Mouse (Mus musculus): Measurements from ENCODE around the gene Cers4. TPM values are rescaled to one million over a fixed set of nuclear protein-coding genes. Genes with fewer than 3 reads are reported as not detected.

Gene Cers4
- polyA plus RNA-seq, 1 experiment from 2014 or later: 33.4 TPM

GRCm38 (mm10) chr8:4507527-4507926 lies 14.7 kb downstream of the Cers4 start:
- WGBS: 87% methylated on average over 5 of the region's 5 CpGs
- no peak overlapping the region for H3K9ac ChIP-seq
- H3K4me2 ChIP-seq: no peak overlapping the region
- no peaks in the 10 kb centered on the region for H3K9me3 ChIP-seq
- no peaks in the 10 kb centered on the region for H3K27me3 ChIP-seq
- no peaks in the 10 kb centered on the region for H3K36me3 ChIP-seq
- H3K4me3 ChIP-seq: no peak overlapping the region
- no peak overlapping the region for H3K27ac ChIP-seq (replicated peaks)
- no peak for ATAC-seq (ENCODE audit: low read depth)
- peaks cover 8% of the 10 kb centered on the region for H3K4me1 ChIP-seq (replicated peaks)

DNA sequence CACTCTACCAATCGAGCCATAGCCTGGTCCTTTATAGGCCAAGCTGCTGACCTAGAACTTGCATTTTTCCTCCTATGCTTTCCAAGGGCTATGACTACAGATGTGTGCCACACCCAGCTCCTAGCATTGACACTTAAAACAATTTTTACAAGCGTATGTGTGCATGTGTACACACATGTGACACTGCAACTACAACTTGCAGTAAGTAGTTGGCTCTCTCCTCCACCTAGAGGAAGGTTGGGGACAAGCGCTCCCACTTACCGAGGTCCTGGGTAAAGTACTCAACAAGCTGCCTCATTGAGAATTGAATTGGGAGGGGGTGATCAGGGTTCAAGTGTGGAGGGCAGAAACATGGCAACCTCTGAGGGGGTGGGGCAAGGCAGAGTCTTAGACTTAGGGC lies 18.0 kb downstream of the Cers4 start:
- Histone ChIP-seq H3K4me1 (replicated peaks) (peaks cover 8% of the 10 kb centered on the region), H3K9ac (no peak overlapping the region), H3K27ac (replicated peaks) (no peak overlapping the region), H3K27me3 (no peaks in the 10 kb centered on the region), H3K4me2 (no peak overlapping the region), H3K9me3 (no peaks in the 10 kb centered on the region), H3K36me3 (no peaks in the 10 kb centered on the region), H3K4me3 (no peak overlapping the region)
- no peak for ATAC-seq (ENCODE audit: low read depth)
- 90% methylated on average over 4 of the region's 4 CpGs for WGBS

DNA sequence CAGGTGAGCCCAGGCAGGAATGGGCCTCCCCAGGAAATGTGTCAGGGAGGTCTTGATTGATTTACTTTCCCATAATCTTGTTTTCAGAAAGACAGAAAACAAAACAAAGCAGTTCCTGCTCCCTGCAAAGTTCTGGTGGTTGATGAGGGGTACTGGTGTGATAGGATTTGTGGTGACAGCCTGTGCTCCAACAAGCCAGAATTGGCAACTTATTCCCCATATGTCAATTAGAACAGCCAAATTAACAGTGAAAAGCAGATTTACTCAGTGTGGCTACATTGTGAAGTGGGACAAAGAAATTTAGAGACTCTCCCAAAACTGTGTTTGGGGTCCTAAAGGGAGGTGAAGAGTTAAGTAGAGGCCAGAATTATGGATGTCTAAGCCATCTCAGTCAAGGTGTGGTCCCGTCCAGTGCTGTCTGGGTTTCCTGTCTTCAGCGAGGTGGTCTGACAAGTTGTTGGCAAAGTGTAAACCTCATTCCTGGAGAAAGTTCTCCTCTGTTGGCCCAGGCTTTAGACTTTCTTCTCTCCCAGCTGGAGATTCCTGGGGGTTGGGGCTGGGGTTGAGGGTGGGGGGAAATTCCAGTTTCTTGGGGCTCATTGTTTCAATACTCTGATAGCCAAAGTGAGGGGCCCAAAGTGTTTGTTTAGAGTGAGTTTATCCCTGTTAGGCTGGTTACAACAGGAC lies 18.7 kb downstream of the Cers4 start:
- ATAC-seq (ENCODE audit: low read depth): no peak

DNA sequence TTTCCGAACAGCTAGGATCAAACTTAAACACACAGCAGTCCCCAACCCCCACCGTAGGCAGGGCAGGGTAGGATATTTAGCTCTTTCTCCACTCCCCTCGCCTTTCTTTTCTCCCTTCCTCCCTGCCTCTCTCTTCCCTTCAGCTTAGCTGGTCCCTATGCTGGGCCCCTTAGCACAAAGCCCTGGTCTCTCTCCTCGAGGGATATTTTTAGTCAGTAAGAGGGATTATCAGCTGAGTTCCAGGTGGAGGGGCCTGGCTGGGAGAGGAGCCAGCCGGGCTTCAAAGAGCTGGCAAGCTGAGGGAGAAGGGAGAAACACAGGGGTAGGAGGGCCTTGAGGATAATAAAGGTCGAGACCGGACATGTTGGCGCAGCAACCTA lies 19.3 kb downstream of the Cers4 start:
- Histone ChIP-seq H3K9ac (no peak overlapping the region), H3K4me1 (replicated peaks) (peaks cover 8% of the 10 kb centered on the region), H3K27me3 (no peaks in the 10 kb centered on the region), H3K4me2 (no peak overlapping the region), H3K27ac (replicated peaks) (no peak overlapping the region), H3K9me3 (no peaks in the 10 kb centered on the region), H3K4me3 (no peak overlapping the region), H3K36me3 (peaks cover 6% of the 10 kb centered on the region)
- ATAC-seq (ENCODE audit: low read depth): peak; percentile 30; the same call in 1 of the 2 replicates
- 27% methylated on average over 8 of the region's 8 CpGs for WGBS

More for the DNA sequence above, 18.7 kb downstream of the Cers4 start:
- H3K4me3 ChIP-seq: no peak overlapping the region
- no peak overlapping the region for H3K9ac ChIP-seq
- WGBS: 31% methylated on average over 2 of the region's 2 CpGs
- H3K27me3 ChIP-seq: no peaks in the 10 kb centered on the region
- H3K4me1 ChIP-seq (replicated peaks): peaks cover 8% of the 10 kb centered on the region
- H3K36me3 ChIP-seq: peaks cover under 1% of the 10 kb centered on the region; the same call in 1 of the 2 replicates
- H3K27ac ChIP-seq (replicated peaks): no peak overlapping the region
- H3K9me3 ChIP-seq: no peaks in the 10 kb centered on the region
- no peak overlapping the region for H3K4me2 ChIP-seq

DNA sequence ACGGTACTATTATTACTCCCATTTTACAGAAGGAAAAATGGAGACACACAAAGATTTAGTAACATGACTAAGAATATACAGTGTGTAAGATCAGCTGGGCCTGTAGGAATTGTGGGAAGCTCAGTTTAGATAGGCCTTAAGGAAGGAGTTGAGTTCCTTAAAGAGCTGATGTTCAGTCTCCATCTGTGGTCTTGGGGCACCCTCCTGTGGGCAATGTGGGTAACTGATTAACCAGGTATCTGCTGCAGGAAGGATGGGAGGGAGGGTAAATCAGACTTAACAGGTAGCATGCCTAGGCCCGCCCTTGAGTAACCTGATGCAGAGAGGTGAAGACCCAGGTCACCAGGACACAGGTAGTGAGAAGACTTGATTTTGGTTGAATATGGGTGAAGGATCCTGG lies 23.3 kb downstream of the Cers4 start:
- Histone ChIP-seq H3K27me3 (no peaks in the 10 kb centered on the region), H3K9me3 (no peaks in the 10 kb centered on the region), H3K4me3 (no peak overlapping the region), H3K36me3 (peaks cover 42% of the 10 kb centered on the region), H3K27ac (replicated peaks) (no peak overlapping the region), H3K4me2 (no peak overlapping the region), H3K4me1 (replicated peaks) (peaks cover 8% of the 10 kb centered on the region), H3K9ac (no peak overlapping the region)
- 84% methylated on average over 2 of the region's 2 CpGs for WGBS
- no peak for ATAC-seq (ENCODE audit: low read depth)

DNA sequence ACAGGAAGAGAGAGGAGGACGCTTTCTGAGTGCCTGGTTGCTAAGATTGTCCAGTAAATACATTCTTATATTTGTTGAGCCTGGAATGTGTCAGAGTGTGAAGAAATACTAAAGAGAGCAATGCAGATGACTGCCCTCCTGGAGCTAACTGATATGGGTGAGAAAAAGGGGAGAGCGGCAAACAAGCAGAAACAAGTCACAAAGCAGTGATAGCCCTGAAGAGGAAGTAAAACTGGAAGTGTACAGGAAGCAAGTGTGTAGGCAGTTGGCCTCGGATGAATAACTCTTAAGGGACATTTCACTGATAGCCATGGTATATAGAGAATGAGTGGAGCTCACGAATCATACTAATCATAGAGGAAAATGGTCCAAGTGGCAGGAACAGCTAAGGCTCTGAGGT lies 28.6 kb downstream of the Cers4 start:
- H3K27me3 ChIP-seq: no peaks in the 10 kb centered on the region
- WGBS: 94% methylated on average over 4 of the region's 4 CpGs
- H3K9me3 ChIP-seq: no peaks in the 10 kb centered on the region
- H3K9ac ChIP-seq: no peak overlapping the region
- no peak overlapping the region for H3K27ac ChIP-seq (replicated peaks)
- H3K36me3 ChIP-seq: peaks cover 72% of the 10 kb centered on the region
- no peak overlapping the region for H3K4me3 ChIP-seq
- ATAC-seq (ENCODE audit: low read depth): no peak
- H3K4me1 ChIP-seq (replicated peaks): no peaks in the 10 kb centered on the region
- H3K4me2 ChIP-seq: no peak overlapping the region

GRCm38 (mm10) chr8:4523525-4523924 lies 30.7 kb downstream of the Cers4 start:
- H3K4me1 ChIP-seq (replicated peaks): no peaks in the 10 kb centered on the region
- peaks cover 57% of the 10 kb centered on the region for H3K36me3 ChIP-seq
- no peak overlapping the region for H3K4me2 ChIP-seq
- H3K27me3 ChIP-seq: no peaks in the 10 kb centered on the region
- no peak overlapping the region for H3K27ac ChIP-seq (replicated peaks)
- 94% methylated on average over 10 of the region's 10 CpGs for WGBS
- ATAC-seq (ENCODE audit: low read depth): no peak
- no peak overlapping the region for H3K9ac ChIP-seq
- H3K4me3 ChIP-seq: no peak overlapping the region
- H3K9me3 ChIP-seq: no peaks in the 10 kb centered on the region

Other genes with a start within 250 kb of the Cers4 start
- gene Tgfbr3l, start 244.8 kb upstream of the Cers4 start, polyA plus RNA-seq (2015; fragmentation: Nextera tagmentation; extraction: Ambion mirVana): 3.3 and 7.0 TPM in 2 replicates
- gene Snapc2, start 239.9 kb upstream of the Cers4 start, polyA plus RNA-seq (2015; fragmentation: Nextera tagmentation; extraction: Ambion mirVana): 58.5 and 59.0 TPM in 2 replicates
- gene Ctxn1, start 233.8 kb upstream of the Cers4 start, polyA plus RNA-seq (2015; fragmentation: Nextera tagmentation; extraction: Ambion mirVana): 276 and 301 TPM in 2 replicates
- gene Timm44, start 217.1 kb upstream of the Cers4 start, polyA plus RNA-seq (2015; fragmentation: Nextera tagmentation; extraction: Ambion mirVana): 38.3 and 39.3 TPM in 2 replicates
- gene Ccl25, start 167.8 kb upstream of the Cers4 start, polyA plus RNA-seq (2015; fragmentation: Nextera tagmentation; extraction: Ambion mirVana): 20.7 and 21.3 TPM in 2 replicates
- gene Elavl1, start 167.6 kb upstream of the Cers4 start, polyA plus RNA-seq (2015; fragmentation: Nextera tagmentation; extraction: Ambion mirVana): 119 and 139 TPM in 2 replicates
- gene Zfp958, start 120.1 kb downstream of the Cers4 start, polyA plus RNA-seq (2015; fragmentation: Nextera tagmentation; extraction: Ambion mirVana): 15.4 and 16.8 TPM in 2 replicates